Mouse (Mus musculus): ENCODE results near the gene Nif3l1.
A peak's percentile ranks its signal among the peaks of the same experiment; 100 is the strongest.

GRCm38 (mm10) chr1:58423371-58424248 lies 21.3 kb upstream of the Nif3l1 start, which contains the start of gene Clk1:
- peak; percentile 100 for TF ChIP-seq POLR2A (IDR thresholded peaks at IDR 0.05; ENCODE audit: borderline replicate concordance, insufficient read depth, low read length)
- TF ChIP-seq CTCF (IDR thresholded peaks at IDR 0.05; ENCODE audit: borderline replicate concordance, insufficient read depth, low read depth, low read length), result no peak
